In the genomic region with DNA sequence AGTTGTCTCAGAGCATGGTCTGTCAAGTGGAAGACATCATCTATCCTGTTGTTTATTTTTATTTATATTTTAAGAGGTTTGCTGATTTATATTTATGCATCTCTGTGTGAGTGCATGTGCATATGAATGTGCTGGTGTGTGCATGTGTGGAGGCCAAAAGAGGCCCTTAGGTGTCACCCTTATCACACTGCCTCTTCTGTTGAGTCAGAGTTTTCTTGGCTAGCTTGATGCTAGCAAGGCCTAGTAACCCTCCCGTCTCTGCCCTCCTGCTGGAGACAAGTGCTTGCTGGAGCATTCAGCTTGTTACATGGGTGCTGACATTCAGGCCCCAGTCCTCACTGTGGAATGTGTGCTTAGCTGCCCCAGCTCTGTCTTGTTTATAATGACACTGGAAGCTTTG, we compare ENCODE assay signal across 16 mouse cellular contexts. TPM values are rescaled to one million over a fixed set of nuclear protein-coding genes. Genes with fewer than 3 reads are reported as not detected.
DNase-seq lines count a peak whose midpoint lies in the region; ATAC-seq and TF ChIP-seq lines count a peak whose summit lies in the region.
"Had no signal": no experiment of that assay in that cellular context is flagged by ENCODE, and none has a peak within 500 bp of the region (broad histone marks: within the 10 kb centered on the region; RNA-seq: fewer than 3 reads in every experiment).

No protein-coding gene starts in this region.

- TF ChIP-seq RAD21 in MEL (IDR thresholded peaks at IDR 0.05; ENCODE audit: low read depth, low read length) = peak; percentile 73

- no peaks in the 10 kb centered on the region for H3K4me1 ChIP-seq in heart, postnatal 0 days (ENCODE audit: control insufficient read depth, insufficient read depth)
- peaks cover 5 to 14% of the 10 kb centered on the region in 2 experiments; a peak in 3 of 4 replicates for H3K4me1 ChIP-seq in MEL (ENCODE audit: control insufficient read depth in 1 of 2, insufficient read depth in 2 of 2, low read length in 2 of 2)
- H3K4me1 ChIP-seq in liver, embryonic 14.5 days (replicated peaks; ENCODE audit: control insufficient read depth in 2 of 2, insufficient read depth in 2 of 2, low read length in 1 of 2) = peaks cover 3% of the 10 kb centered on the region in 2 experiments; a peak in 1 of 4 replicates
- H3K4me1 ChIP-seq: neural tube, embryonic 12.5 days; stomach, embryonic 15.5 days had no signal

- peak; percentile 39; the same call in 1 of the 2 replicates for ATAC-seq in heart, postnatal 0 days (ENCODE audit: insufficient read depth, low read depth)
- peak; percentile 36 for ATAC-seq in Patski
- no peak for ATAC-seq in liver, embryonic 14.5 days (ENCODE audit: insufficient read depth)

- 0 out of 2 replicates have a peak, but pooled peaks have one; percentile 17 for TF ChIP-seq CTCF in heart, postnatal 0 days (IDR thresholded peaks at IDR 0.05; ENCODE audit: low read depth)
- peak in 2 of 3 experiments; percentile 42 to 71; a peak in 4 of 6 replicates for TF ChIP-seq CTCF in MEL (IDR thresholded peaks at IDR 0.05 in 2 of 3, conservative IDR thresholded peaks at IDR 0.05 in 1 of 3; ENCODE audit: control insufficient read depth in 1 of 3, insufficient read depth in 1 of 3, low read depth in 2 of 3, low read length in 3 of 3, poor library complexity in 1 of 3, severe bottlenecking in 1 of 3)
- TF ChIP-seq CTCF in Patski (IDR thresholded peaks at IDR 0.05) = peak; percentile 61
- TF ChIP-seq CTCF in liver, embryonic 14.5 days (IDR thresholded peaks at IDR 0.05; ENCODE audit: low read depth) = peak; percentile 49

- CTCF ChIA-PET in Patski (lab: Charles Lee) = interaction anchor here (0.8 to 5.7 kb wide), 17 partner anchors 9 to 102 kb away, joined by 3 to 45 read pairs (median 4); no protein-coding TSS in a partner anchor

- WGBS in heart, postnatal 0 days = 17% methylated on average over 1 of the region's 1 CpGs
- WGBS in liver, embryonic 14.5 days (ENCODE audit: insufficient replicate concordance) = 18% methylated on average over 1 of the region's 1 CpGs

- H3K27ac ChIP-seq in heart, postnatal 0 days (ENCODE audit: low read depth) = peak overlapping the region; percentile 20; the same call in 1 of the 2 replicates
- H3K27ac ChIP-seq in MEL (ENCODE audit: control insufficient read depth, low read depth, low read length) = no peak overlapping the region
- H3K27ac ChIP-seq in liver, embryonic 14.5 days = no peak overlapping the region
- H3K27ac ChIP-seq: neural tube, embryonic 12.5 days; stomach, embryonic 15.5 days had no signal

- TF ChIP-seq EP300 in heart, postnatal 0 days (IDR thresholded peaks at IDR 0.05; ENCODE audit: low read depth) = no peak
- TF ChIP-seq EP300 in MEL (IDR thresholded peaks at IDR 0.05; ENCODE audit: low read depth in 1 of 2, low read length in 2 of 2) = peak; percentile 27 to 59; a peak in 3 of 4 replicates
- TF ChIP-seq EP300 in liver, embryonic 14.5 days (IDR thresholded peaks at IDR 0.05; ENCODE audit: low read depth) = no peak

- no peak overlapping the region for H3K4me3 ChIP-seq in heart, postnatal 0 days (ENCODE audit: low read depth, low read length)
- no peak overlapping the region for H3K4me3 ChIP-seq in MEL (ENCODE audit: control insufficient read depth in 1 of 2, insufficient read depth in 1 of 2, low read depth in 2 of 2, low read length in 2 of 2)
- H3K4me3 ChIP-seq in liver, embryonic 14.5 days (ENCODE audit: insufficient read depth in 1 of 2, low read depth in 2 of 2, low read length in 2 of 2) = no peak overlapping the region
- H3K4me3 ChIP-seq: neural tube, embryonic 12.5 days; stomach, embryonic 15.5 days had no signal

- DNase-seq in heart, postnatal 0 days (ENCODE audit: low spot score) = no peak
- no peak for DNase-seq in heart, postnatal 4 days
- DNase-seq in MEL (ENCODE audit: low read depth, low spot score) = peak; percentile 88
- no peak for DNase-seq in Patski (ENCODE audit: low read depth, low spot score)
- DNase-seq in liver, embryonic 14.5 days (ENCODE audit: low read depth in 3 of 3, low spot score in 3 of 3) = peak in 1 of 3 experiments; percentile 4
- no peak for DNase-seq in right cerebral cortex, postnatal 14 days
- no peak for DNase-seq in frontal cortex, postnatal 14 days (ENCODE audit: low spot score in 2 of 2)
- DNase-seq: cerebellum, adult 9-11 months; kidney, adult 18-20 months; lung, adult 2 months; thymus, postnatal 36 days had no signal

- in situ Hi-C loops in Patski (cut with MboI; ENCODE audit: low pct_unique_long_range_greater_than_20kb) = no loop called here

- no peaks in the 10 kb centered on the region for H3K27me3 ChIP-seq in heart, postnatal 0 days (ENCODE audit: control insufficient read depth, insufficient read depth, low read length)
- H3K27me3 ChIP-seq in MEL (ENCODE audit: control insufficient read depth in 1 of 2, insufficient read depth in 2 of 2, low read length in 2 of 2) (no peaks in the 10 kb centered on the region), Patski (no peaks in the 10 kb centered on the region)
- no peaks in the 10 kb centered on the region for H3K27me3 ChIP-seq in liver, embryonic 14.5 days (ENCODE audit: control insufficient read depth, insufficient read depth, low read length)
- H3K27me3 ChIP-seq: neural tube, embryonic 12.5 days; stomach, embryonic 15.5 days had no signal

- 0 out of 2 replicates have a peak, but pooled peaks cover 3% of the 10 kb centered on the region for H3K9me3 ChIP-seq in heart, postnatal 0 days (replicated peaks; ENCODE audit: control insufficient read depth, low read length)
- H3K9me3 ChIP-seq in MEL (replicated peaks; ENCODE audit: insufficient read depth, low read length) = no peaks in the 10 kb centered on the region
- no peaks in the 10 kb centered on the region for H3K9me3 ChIP-seq in liver, embryonic 14.5 days (ENCODE audit: control insufficient read depth, low read length)
- H3K9me3 ChIP-seq: neural tube, embryonic 12.5 days; stomach, embryonic 15.5 days had no signal

- H3K36me3 ChIP-seq in heart, postnatal 0 days (replicated peaks; ENCODE audit: control insufficient read depth, insufficient read depth, low read length) = peaks cover 13% of the 10 kb centered on the region
- H3K36me3 ChIP-seq in MEL (ENCODE audit: control insufficient read depth in 1 of 2, insufficient read depth in 2 of 2, low read length in 2 of 2) = peaks cover 3 to 24% of the 10 kb centered on the region in 2 experiments; a peak in 3 of 4 replicates
- H3K36me3 ChIP-seq in liver, embryonic 14.5 days (replicated peaks; ENCODE audit: control insufficient read depth, insufficient read depth, low read depth) = no peaks in the 10 kb centered on the region
- H3K36me3 ChIP-seq: stomach, embryonic 15.5 days had no signal

- H3K79me2 ChIP-seq in MEL (ENCODE audit: control insufficient read depth, insufficient read depth, low read length, poor library complexity) = peaks cover 3% of the 10 kb centered on the region; the same call in 1 of the 2 replicates

- no peak for TF ChIP-seq POLR2A in MEL (IDR thresholded peaks at IDR 0.05; ENCODE audit: control insufficient read depth in 1 of 2, insufficient read depth in 1 of 2, low read depth in 1 of 2, low read length in 2 of 2, poor library complexity in 1 of 2)

- H3K4me2 ChIP-seq in heart, postnatal 0 days (ENCODE audit: low read depth, low read length) = no peak overlapping the region
- H3K4me2 ChIP-seq in liver, embryonic 14.5 days (ENCODE audit: low read depth) = no peak overlapping the region
- H3K4me2 ChIP-seq: neural tube, embryonic 12.5 days; stomach, embryonic 15.5 days had no signal

- H3K9ac ChIP-seq in heart, postnatal 0 days (replicated peaks; ENCODE audit: low read depth, low read length) = no peak overlapping the region
- H3K9ac ChIP-seq in MEL (ENCODE audit: control insufficient read depth, low read depth, low read length, poor library complexity, severe bottlenecking) = no peak overlapping the region
- no peak overlapping the region for H3K9ac ChIP-seq in liver, embryonic 14.5 days (replicated peaks)
- H3K9ac ChIP-seq: neural tube, embryonic 12.5 days; stomach, embryonic 15.5 days had no signal

- POLR2A ChIA-PET in Patski (lab: Charles Lee) = interaction anchor here (0.6 kb wide), 1 partner anchor 41 kb away, joined by 3 read pairs; no protein-coding TSS in a partner anchor

RNA-seq across cellular contexts. Expression of a gene that starts 45.5 kb away (rescaled TPM):
- total RNA-seq in heart, postnatal 0 days (2014; rRNA removed; ENCODE audit: low replicate concordance) = 27.0 and 35.6 TPM in 2 replicates
- 29.0 and 30.0 TPM in 2 replicates for polyA plus RNA-seq in heart, postnatal 0 days (2015; fragmentation: Nextera tagmentation; extraction: Ambion mirVana)
- total RNA-seq in heart, postnatal 4 days (2021) = 10 to 100 TPM; 25.3 to 25.6 TPM
- total RNA-seq in MEL (2012; rRNA removed) = 43.2 and 52.2 TPM in 2 replicates
- polyA plus RNA-seq in MEL (2012; ENCODE audit: insufficient read depth in 1 of 2, insufficient read length in 2 of 2, low read depth in 1 of 2, low replicate concordance in 2 of 2, missing spikeins in 1 of 2) (10 to 100 TPM; 66.1 to 71.8 TPM), Patski (2021) (74.8 TPM)
- polyA plus RNA-seq in liver, embryonic 14.5 days (2012; rRNA removed) = 9.6 and 12.4 TPM in 2 replicates
- polyA plus RNA-seq in liver, embryonic 14.5 days (2014; fragmentation: Nextera tagmentation; extraction: Ambion mirVana) = 28.2 and 33.0 TPM in 2 replicates

RNA-seq across cellular contexts. Expression of a gene that starts 45.5 kb away (rescaled TPM):
- total RNA-seq in heart, postnatal 0 days (2014; rRNA removed; ENCODE audit: low replicate concordance) = 9.7 and 25.4 TPM in 2 replicates
- polyA plus RNA-seq in heart, postnatal 0 days (2015; fragmentation: Nextera tagmentation; extraction: Ambion mirVana) = 21.7 and 23.0 TPM in 2 replicates
- total RNA-seq in heart, postnatal 4 days (2021) = 10 to 100 TPM; 26.1 to 27.3 TPM
- total RNA-seq in MEL (2012; rRNA removed) = 48.3 and 53.1 TPM in 2 replicates
- polyA plus RNA-seq in MEL (2012; ENCODE audit: insufficient read depth in 1 of 2, insufficient read length in 2 of 2, low read depth in 1 of 2, low replicate concordance in 2 of 2, missing spikeins in 1 of 2) (100 to 1,000 TPM; 122 to 224 TPM), Patski (2021) (62.5 TPM)
- polyA plus RNA-seq in liver, embryonic 14.5 days (2012; rRNA removed) = 15.4 and 21.6 TPM in 2 replicates
- polyA plus RNA-seq in liver, embryonic 14.5 days (2014; fragmentation: Nextera tagmentation; extraction: Ambion mirVana) = 14.5 and 14.6 TPM in 2 replicates

RNA-seq across cellular contexts. Expression of a gene that starts 56.1 kb away (rescaled TPM):
- total RNA-seq in heart, postnatal 0 days (2014; rRNA removed; ENCODE audit: low replicate concordance) = 0.50 TPM in 1 of 2 replicates, not detected in the other
- polyA plus RNA-seq in heart, postnatal 0 days (2015; fragmentation: Nextera tagmentation; extraction: Ambion mirVana) = 0.11 and 0.12 TPM in 2 replicates
- under 1 TPM; 0.16 to 0.29 TPM for total RNA-seq in heart, postnatal 4 days (2021)
- total RNA-seq in MEL (2012; rRNA removed) = 0.20 and 0.27 TPM in 2 replicates
- polyA plus RNA-seq in MEL (2012; ENCODE audit: insufficient read depth in 1 of 2, insufficient read length in 2 of 2, low read depth in 1 of 2, low replicate concordance in 2 of 2, missing spikeins in 1 of 2) (under 1 TPM in 1 of 2 experiments, not detected in 1; 0.18 TPM), Patski (2021) (0.24 TPM)
- polyA plus RNA-seq in liver, embryonic 14.5 days (2012; rRNA removed) = 3.8 and 6.3 TPM in 2 replicates
- polyA plus RNA-seq in liver, embryonic 14.5 days (2014; fragmentation: Nextera tagmentation; extraction: Ambion mirVana) = 11.4 and 12.3 TPM in 2 replicates
- polyA plus RNA-seq: hindbrain, embryonic 11.5 days; neural tube, embryonic 12.5 days had no signal

RNA-seq across cellular contexts. Expression of a gene that starts 56.2 kb away (rescaled TPM):
- total RNA-seq in heart, postnatal 0 days (2014; rRNA removed; ENCODE audit: low replicate concordance) = not detected in 2 replicates
- not detected in 2 replicates for polyA plus RNA-seq in heart, postnatal 0 days (2015; fragmentation: Nextera tagmentation; extraction: Ambion mirVana)
- total RNA-seq in heart, postnatal 4 days (2021) = not detected
- total RNA-seq in MEL (2012; rRNA removed) = 0.04 TPM in 1 of 2 replicates, not detected in the other
- polyA plus RNA-seq in MEL (2012; ENCODE audit: insufficient read depth in 1 of 2, insufficient read length in 2 of 2, low read depth in 1 of 2, low replicate concordance in 2 of 2, missing spikeins in 1 of 2) (under 1 TPM in 1 of 2 experiments, not detected in 1; 0.32 TPM), Patski (2021) (0.19 TPM)
- polyA plus RNA-seq in liver, embryonic 14.5 days (2012; rRNA removed) = 0.07 and 0.08 TPM in 2 replicates
- polyA plus RNA-seq in liver, embryonic 14.5 days (2014; fragmentation: Nextera tagmentation; extraction: Ambion mirVana) = 0.11 TPM in 1 of 2 replicates, not detected in the other
- total RNA-seq: left cerebral cortex, postnatal 36 days; midbrain, postnatal 0 days had no signal
